Mouse (Mus musculus): ENCODE results near the gene B3gat1. TPM values are rescaled to one million over a fixed set of nuclear protein-coding genes. Genes with fewer than 3 reads are reported as not detected.

Gene B3gat1
- polyA plus RNA-seq (2012; rRNA removed): 0.09 TPM in 1 of 2 replicates, not detected in the other

DNA sequence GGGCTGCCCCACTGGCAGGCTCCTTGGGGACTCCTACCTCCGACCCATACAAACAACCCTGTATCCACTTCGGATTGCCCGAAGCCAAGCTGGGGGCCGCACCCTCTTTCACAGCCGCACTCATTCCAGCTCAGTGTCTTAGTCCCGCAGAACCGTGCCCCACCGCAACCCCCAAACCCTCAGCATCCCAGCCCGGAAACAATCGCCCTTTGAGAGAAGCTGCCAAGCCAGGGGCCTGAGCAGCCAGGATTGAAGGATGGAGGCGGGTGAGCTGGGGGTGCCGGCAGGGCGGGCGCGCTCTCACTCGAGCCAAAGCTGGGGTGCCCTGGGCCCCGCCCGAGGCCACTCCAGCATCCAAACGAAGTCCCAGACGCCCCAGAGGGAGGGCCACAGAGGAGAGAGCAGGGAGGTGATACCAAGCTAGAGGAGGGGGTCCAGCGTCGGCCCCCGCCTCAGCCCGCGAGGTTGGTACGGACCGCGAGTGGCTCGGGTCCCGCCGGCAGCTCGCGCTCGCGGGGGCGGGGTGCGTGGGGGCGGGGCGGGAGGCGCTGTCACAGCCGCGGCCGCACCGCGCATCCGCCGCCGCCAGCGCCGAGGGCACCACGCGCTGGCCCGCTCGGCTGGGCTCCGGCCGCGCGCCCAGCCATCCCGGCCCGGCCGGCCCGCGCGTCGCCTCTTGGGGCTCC lies at the start of gene B3gat1:
Gene B3gat1, plus strand, starts transcription at position 523 of the 686 bp plus-strand sequence.
- no peak for DNase-seq (ENCODE audit: low read depth)

DNA sequence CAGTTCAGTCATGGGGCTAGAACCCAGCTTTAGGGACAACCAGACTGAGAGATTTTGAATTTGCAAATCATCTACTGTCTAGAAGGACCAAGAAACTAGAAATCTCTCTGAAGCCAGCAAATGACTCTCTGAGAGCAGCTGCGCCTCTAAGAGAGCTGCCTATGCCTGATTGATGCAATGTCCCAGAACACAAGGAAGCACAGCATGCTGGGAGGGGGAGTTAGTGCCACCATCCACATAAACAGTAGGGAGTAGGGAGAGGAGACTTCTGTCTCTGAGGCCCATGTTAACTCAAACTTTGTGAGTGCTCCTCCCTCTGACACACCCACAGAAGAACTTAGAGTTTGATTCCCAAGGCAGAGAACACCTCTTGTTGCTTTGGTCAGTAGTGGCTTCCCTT lies 44.4 kb upstream of the B3gat1 start:
- no peak for DNase-seq (ENCODE audit: low read depth)

DNA sequence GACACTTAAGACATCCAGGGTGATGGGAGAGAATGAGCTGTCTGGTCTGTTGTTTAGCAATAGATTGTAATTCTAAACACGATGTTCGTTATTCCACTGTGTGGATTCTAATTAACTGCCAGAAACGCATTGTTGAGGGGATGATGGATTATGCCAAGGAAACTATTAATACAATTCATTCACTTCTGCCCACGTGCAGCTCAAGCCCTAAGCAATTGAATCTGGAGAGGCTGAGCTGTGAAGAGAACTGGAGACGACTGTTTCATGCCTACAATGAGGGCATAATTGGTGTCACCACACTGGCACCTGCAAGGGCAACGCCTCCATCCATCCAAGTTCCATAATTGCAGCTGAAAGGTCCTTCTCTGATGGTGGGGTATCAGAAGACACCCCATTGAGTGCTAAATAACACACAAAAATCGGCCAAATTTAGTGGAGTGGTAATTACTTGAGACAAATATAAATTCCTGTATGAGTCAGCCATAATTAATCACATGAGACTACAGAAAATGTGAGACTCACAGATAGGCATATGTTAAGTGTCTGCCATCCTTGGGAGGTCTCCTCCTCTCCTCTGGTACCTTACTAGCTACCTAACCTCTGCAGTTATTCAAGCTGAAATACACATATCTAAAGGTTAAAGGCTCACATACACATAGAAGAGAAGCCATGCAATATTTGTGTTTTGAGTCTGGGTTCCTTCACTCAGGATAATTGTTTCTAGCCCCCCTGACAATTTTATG lies 43.4 kb upstream of the B3gat1 start:
- DNase-seq (ENCODE audit: low read depth): no peak

DNA sequence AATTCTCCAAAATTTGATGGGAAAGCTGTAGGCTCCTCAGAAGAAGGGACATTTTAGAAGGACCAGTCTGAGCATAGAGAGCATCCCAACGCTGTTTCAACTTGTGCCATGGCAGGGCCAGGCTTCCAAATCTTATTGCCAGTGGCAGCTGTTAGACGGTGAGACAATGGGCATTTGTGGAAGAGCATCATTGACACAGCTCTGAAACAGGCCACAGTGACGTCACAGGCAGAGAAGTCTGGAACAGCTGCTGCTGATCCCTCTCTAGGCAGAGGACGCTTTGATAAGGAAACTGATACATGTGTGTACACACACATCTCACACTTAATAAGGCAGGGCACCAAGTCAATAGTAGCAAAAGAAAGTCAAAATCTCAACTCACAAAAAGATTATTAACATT lies 40.9 kb upstream of the B3gat1 start:
- DNase-seq (ENCODE audit: low read depth): no peak

DNA sequence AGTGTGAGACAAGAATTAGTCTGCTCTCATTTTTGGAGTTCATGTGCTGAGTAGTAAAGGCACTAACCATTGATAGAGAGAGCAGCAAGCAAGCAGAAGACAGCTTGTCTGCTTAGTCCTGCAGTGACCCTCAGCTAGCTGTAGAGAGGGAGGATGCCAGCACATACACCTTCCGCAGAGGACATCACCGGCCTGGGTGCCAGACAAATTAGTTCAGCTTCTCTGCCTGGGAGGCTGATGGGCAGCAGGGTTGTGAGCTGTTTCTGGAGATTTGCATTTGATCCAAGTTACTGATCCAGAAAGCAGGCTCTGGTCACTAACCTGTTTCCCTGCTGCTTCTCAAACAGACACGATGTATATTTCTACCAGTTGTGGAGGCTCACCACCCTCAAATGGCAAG lies 38.9 kb upstream of the B3gat1 start:
- no peak for DNase-seq (ENCODE audit: low read depth)

DNA sequence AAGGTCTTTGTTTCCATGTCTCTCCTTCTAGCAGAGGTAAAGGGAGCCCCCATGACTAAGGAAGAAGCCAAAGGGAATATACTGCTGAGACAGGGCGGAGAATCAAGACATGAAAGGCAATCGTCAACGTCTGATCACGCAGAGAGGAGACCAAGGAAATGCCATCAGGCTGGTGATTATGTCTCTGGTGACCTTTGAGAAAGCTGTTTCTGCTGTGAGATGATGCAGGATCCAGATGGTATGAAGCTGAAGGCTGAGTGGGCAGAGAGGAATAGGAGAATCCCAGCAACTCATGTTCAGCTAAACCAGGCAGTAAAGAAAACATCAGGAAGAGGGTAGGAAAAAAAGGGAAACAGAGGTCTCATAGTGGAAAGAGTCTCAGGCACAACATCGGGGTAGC lies 38.4 kb upstream of the B3gat1 start:
- no peak for DNase-seq (ENCODE audit: low read depth)

DNA sequence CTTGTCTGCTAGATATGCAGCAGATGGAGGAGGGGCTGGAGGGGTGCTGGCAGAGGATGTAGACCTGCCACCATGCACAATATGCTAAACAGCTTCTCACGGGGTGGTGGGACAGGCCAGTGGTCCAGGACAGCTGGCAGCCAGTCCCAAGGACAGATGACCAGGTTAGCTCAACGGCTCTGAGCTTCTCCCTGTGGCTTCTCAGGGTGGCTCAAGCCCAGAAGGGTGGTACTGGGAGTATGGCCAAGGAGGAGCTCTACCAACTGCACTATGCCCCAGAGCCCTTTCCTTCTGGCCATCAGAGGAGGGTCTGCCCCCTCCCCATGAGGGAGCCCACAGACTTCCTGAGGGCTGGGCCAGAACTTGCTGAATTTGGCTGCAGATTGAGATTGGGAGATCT lies 35.2 kb upstream of the B3gat1 start:
- no peak for DNase-seq (ENCODE audit: low read depth)

DNA sequence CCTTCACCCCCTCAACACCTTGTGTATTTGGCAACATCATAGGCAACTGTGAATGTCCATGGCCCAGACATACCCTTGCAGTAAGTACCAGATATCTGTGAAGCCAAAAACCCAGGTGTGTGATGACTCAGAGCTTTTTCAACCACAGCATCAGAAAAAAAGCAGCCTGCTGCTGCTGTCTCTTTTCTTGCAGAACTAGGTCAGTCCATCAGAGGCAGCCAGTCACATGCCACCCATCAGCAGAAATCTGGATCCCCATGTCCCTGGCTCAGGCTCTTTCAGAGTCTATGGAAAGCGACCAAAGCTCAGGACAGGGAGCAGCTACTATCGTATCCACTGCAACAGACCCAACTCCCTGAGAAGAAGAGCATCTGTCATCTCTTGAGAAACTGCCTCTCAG lies 33.2 kb upstream of the B3gat1 start:
- no peak for DNase-seq (ENCODE audit: low read depth)

DNA sequence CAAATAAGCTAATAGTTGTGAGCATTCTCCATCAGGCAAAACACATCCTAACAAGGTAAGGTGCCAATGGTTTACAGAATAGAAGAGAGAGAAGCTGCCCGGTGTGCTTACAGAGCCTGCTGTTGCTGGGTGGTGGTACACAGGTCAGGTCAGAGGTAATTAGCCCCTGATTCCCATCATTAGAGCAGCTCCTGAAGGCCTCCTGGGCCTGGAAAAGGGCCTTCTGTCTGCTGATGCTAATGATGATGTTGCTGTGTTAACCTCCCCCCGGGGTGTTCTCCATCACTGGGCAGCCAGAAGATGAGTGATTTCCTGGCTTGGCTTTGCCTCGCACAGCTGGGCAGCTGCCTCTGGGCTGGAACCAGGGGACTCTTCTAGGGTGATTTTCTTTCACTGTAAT lies 15.1 kb upstream of the B3gat1 start:
- DNase-seq (ENCODE audit: low read depth): no peak

DNA sequence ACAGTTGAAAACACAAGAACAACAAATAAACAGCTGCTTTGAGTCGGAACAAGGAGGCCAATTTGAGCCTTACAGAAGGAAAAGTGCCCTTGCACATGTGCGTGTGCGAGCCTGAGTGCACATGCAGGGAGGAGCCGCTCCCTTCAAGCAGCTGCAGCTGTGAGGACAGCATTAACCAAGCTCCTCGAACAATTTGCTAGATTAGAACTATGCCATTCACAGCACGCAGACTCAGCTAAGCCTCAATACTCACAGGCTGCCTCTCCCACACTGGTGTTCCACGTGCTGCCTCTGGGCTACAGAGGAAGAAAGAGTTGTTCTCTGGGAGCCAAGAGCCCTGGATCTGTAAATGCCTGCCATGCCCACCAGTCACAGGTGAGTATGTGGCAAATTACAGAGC lies 11.8 kb upstream of the B3gat1 start:
- no peak for DNase-seq (ENCODE audit: low read depth)

DNA sequence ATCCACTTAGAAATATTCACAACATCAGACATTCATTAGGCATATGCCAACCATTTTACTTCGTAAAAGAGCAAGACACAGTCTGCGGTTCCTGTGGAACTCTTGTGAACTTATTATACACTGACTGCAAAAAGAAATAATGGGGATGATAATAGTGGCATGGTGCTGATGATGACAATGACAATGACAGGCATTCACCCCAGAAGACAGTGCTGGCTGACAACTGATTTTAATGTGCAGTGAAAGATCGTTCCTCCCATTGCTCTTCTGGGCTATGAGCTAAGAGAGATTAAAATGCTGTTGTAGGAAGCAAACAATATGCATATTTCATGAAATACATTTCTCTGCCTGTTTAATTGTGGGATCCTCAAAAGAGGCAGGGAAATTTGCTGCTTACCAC lies 7.8 kb upstream of the B3gat1 start:
- no peak for DNase-seq (ENCODE audit: low read depth)

DNA sequence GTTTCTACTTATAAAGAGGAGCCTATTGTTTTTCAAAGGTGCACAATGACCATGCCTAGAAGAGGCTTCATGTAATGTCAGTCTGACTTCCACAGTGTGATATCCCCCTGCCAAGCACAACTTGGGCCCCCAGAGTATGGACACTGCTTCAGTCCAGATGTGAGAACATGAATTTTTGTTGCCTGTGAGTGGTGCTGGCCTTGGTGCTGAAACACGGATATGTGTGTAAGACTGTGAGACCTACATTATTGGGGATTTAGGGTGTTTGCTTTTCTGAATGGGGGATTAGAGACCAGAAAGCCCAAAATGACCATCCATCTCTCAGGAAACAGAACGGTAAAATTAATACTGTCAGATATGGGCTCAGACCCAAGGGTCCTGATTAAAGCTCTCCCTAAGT lies 6.1 kb upstream of the B3gat1 start:
- no peak for DNase-seq (ENCODE audit: low read depth)

DNA sequence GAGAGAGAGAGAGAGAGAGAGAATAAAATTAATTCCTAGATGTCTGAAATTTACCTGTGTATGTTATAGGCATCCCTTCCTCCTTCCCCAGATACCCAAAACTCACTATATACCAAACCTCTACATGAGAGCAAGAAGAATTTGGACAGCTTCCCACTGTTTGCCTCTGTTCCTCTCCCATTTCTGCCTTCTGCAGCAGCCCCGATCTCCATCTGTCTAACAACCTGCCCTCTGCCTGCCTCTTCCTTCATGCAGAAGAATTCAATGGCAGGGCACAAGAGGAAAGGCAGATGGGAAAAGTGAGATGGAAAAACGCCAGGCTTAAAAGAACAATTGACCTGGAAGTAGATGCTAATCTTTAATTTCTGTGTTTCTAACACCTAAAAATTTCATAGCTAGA lies 5.0 kb upstream of the B3gat1 start:
- DNase-seq (ENCODE audit: low read depth): no peak

DNA sequence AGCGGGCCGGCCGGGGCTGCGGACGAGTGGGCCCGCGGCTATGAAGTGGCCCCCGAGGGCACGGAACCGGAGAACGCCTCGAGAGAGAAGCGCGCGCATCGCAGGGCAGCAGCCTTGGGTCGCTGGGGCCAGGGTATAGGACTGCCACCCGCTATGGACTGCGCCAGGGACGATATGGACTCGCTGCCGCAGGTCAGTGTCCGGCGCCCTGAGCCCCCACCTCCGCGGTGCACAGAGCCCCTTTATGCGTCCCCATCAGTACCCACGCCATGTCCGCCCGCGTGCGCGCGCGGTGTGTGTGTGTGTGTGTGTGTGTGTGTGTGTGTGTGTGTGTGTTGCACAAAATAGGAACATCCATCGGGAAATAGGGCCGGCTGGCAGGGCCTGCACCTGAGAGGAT lies 458 bp downstream of the B3gat1 start:
- DNase-seq (ENCODE audit: low read depth): no peak

DNA sequence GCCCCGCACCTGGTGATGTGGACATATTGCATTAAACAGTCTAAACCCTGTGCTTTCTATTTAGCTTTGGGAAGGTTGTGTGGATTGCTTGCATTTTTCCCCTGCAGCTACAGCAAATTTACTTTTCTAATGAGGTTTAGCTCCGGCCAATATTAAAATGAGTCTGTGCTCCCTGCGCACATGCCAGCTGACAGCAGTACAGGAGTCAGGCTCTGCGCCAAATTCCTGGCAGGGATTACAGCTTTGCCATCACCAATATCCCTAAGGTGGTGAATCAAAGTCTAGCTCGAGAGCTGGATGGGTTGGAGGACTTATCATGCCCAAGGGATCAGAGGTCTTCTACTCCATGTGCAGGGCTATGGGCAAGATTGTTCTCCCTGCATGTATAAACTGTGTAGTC lies 3.6 kb downstream of the B3gat1 start:
- DNase-seq (ENCODE audit: low read depth): no peak

DNA sequence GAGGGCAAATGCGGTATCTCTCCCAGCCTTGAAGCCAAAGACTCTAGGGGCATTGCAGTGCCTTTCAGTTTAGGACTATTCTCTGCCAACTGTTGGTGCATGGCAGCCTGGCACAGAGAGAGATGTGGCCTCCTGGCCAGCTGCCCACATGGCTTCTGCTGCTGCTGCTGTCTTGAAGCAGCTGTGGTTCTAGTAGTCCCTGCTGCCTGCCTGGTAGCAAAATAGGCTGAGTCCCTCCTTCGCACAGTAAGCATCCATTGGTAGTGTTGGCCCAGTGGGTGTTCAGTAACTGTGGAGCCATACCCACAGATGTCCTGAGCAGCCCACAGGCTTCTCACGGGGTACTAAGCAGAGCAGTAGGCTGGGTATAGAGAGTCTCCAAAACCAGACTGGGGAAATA lies 9.3 kb downstream of the B3gat1 start:
- no peak for DNase-seq (ENCODE audit: low read depth)

DNA sequence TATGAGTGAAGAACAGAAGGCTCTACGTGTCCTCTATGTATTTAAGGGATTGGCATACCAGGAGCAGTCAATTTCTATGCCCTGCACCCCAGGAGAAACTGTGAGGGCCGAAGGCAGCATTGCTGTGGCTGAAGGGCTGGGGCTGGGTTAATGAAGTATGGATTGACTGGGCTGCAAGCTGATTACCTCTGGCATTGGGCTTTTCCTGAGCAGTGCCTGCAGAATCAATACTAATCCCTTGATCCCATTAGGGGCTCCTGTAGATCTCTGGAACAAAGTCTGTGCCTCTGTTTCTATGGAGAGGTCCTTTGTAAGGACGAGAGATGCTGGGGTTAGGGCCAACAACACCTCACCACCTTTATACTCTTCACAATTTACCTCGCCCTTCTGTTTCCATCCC lies 13.6 kb downstream of the B3gat1 start:
- DNase-seq (ENCODE audit: low read depth): no peak

DNA sequence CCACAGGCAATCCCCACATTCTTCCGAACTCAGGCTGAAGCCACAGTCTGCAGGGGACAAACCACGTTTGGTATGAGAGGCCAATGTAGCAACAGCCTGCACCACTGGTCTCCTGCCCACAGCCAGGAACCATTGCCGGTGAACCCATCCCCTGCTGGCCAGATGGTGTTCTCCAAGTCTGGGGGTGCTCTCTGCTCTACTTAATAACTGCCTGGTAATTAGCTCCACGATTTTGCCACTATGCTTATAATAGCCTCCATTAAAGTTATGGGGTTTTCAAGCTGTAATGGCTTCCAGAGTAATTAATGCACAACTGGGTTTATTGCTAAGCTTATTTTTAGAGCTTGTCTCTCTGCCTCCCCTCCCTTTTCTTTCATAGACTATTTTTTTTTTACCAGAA lies 15.4 kb downstream of the B3gat1 start:
- DNase-seq (ENCODE audit: low read depth): no peak

DNA sequence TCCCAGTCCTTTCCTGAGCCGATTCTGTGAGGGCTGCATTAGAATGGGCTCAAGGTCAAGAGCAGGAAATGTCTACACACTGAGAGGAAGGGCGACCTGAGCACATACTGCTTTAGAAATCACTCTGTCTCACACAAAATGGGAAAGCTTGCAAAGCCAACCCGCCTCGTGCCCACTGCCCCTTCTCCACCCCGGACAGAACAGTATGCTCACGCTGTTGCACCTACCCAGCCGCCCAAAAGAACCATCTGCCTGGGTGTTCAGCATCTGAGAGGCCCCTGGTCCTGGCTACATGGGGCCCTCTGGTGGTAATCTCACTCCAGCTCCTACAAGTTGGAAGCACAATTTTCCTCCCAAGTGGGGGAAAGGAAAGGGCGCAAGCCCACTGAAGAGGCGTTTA lies 26.6 kb downstream of the B3gat1 start:
- DNase-seq (ENCODE audit: low read depth): no peak

DNA sequence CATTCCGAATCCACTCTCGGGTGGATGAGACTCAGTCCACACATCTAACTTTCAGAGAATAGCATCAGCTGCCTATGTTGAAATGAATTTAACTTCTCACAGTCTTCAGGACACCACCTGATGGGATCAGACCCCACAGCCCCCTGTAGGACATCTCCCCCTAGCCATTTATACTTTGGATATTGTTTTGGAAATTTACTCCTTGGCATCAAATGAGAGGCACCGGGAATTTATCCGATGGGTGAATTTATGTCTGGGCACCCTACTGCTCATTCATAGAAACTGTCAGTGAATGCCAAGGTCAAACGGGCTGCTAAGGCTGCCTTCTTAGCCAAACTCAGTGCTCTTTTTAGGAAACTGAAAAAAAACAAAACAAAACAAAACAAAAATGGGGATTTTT lies 27.0 kb downstream of the B3gat1 start:
- no peak for DNase-seq (ENCODE audit: low read depth)

DNA sequence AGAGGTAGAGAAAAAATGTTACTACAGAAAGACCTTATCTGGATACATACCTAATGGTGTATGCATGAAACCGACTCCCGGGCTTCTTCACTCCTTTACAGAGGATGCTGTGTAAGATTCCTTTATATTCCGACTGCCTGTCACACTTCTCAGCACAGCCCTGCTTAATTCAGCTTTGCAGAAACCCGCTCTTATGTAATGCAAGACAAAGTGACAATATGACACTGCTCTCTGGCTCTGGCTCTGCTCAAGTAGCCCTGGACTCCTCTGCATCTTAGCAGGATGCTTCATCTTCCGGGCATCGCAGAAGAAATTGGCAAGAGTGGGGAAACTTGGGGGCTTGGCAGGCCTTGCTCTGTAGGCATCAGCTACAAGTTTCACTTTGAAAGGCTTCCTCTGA lies 28.9 kb downstream of the B3gat1 start:
- no peak for DNase-seq (ENCODE audit: low read depth)

DNA sequence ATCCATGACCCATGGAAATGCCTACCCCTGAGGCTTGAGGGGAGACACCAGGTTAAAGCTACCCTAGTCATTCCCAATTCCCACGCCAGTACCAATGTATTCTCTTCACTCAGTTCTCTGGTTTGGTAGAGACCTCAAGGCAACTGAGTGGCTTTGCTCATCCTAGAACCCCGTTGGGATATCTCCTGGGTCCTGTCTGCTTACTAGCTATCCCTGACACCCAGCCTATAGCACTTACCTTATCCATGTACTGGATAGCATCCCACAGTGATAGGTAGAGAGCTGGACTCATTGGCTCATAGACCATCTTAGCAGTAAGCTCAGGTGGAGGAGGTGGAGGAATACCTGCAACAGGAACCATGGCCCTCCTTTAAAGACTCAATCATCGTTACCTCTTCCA lies 34.7 kb downstream of the B3gat1 start:
- no peak for DNase-seq (ENCODE audit: low read depth)

DNA sequence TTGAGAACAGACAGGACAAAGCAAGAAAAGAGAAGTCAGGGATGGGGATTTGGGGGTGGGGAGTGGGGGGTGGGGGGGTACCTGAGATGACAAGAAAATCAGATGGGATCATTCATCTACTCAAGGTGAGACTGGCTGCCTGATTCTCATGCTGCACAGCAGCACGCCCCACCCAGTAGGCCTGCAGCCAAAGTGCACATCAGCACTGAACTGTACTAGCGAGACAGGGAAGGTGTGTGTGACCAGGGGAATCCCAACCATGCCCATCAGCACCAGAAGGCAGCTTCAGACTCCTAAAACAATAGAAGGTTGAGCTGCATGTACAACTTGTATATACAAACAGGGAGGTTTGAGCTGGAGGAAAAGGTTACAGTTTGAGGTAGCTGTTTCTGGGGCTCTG lies 42.2 kb downstream of the B3gat1 start:
- DNase-seq (ENCODE audit: low read depth): no peak

Data from gonadal fat pad, adult 2 months (tissue).